Mouse (Mus musculus): ENCODE results near the gene Dcst1. TPM values are rescaled to one million over a fixed set of nuclear protein-coding genes. Genes with fewer than 3 reads are reported as not detected.

Dcst1 gene
- polyA plus RNA-seq, 1 experiment: 0.20 TPM

DNA sequence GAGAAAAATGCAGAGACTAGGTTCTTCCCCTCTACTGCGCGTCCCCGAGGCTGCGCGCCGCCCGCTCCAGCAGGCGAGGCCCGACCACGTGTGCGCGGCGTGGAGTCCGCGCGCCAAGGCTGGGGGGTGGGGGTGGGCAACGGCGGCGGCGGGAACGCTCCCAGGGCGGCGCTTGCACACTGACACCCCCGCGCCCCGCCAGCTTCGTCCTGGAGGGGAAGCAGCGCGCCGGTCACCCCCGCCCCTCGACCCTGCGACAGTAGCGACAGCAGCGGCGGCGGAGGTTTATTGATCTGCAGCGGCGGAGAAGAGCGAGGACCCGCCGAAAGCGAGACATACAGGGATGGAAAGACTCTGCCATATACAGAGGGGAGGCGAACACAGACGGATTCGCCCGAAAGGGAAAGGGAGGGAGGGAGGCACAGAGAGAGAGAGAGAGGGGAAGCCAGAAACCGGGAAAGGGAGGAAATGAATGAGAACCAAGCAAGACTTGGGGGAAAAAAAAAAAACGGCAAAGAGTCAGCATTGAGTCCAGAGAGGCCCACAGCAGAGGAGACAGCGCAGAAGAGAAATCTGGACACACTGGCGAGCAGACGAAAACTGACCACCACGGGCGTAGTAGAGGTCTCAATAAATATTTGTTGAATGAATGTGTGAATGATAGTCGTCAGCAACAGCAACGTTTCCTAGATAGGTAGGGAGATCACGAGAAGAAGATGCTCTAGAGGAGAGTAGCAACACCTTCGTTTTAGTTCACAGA lies 45.3 kb downstream of the Dcst1 start:
- Histone ChIP-seq H3K27me3 (ENCODE audit: control insufficient read depth, insufficient read depth, insufficient read length) (peaks cover 26% of the 10 kb centered on the region), H3ac (ENCODE audit: control insufficient read depth, insufficient read length, low read depth) (no peak overlapping the region), H3K4me3 (ENCODE audit: insufficient read depth, poor library complexity, severe bottlenecking) (no peak overlapping the region), H3K79me2 (ENCODE audit: control insufficient read depth, insufficient read depth) (no peaks in the 10 kb centered on the region), H3K79me3 (ENCODE audit: low read depth) (no peaks in the 10 kb centered on the region), H3K36me3 (ENCODE audit: control insufficient read depth, insufficient read depth) (no peaks in the 10 kb centered on the region)
- no peak for TF ChIP-seq CTCF (IDR thresholded peaks at IDR 0.05; ENCODE audit: control insufficient read depth, insufficient read depth, insufficient read length)
- TF ChIP-seq CEBPB (IDR thresholded peaks at IDR 0.05; ENCODE audit: low read depth): no peak
- TF ChIP-seq MYOD1 (IDR thresholded peaks at IDR 0.05; ENCODE audit: control insufficient read depth, insufficient read length, low read depth): no peak
- TF ChIP-seq MYOG (IDR thresholded peaks at IDR 0.05; ENCODE audit: control insufficient read depth, extremely low read depth, insufficient read length): no peak
- no peak for TF ChIP-seq FOSL1 (IDR thresholded peaks at IDR 0.05; ENCODE audit: insufficient read depth, low read length, poor library complexity, severe bottlenecking)
- no peak for TF ChIP-seq MAX (IDR thresholded peaks at IDR 0.05)

DNA sequence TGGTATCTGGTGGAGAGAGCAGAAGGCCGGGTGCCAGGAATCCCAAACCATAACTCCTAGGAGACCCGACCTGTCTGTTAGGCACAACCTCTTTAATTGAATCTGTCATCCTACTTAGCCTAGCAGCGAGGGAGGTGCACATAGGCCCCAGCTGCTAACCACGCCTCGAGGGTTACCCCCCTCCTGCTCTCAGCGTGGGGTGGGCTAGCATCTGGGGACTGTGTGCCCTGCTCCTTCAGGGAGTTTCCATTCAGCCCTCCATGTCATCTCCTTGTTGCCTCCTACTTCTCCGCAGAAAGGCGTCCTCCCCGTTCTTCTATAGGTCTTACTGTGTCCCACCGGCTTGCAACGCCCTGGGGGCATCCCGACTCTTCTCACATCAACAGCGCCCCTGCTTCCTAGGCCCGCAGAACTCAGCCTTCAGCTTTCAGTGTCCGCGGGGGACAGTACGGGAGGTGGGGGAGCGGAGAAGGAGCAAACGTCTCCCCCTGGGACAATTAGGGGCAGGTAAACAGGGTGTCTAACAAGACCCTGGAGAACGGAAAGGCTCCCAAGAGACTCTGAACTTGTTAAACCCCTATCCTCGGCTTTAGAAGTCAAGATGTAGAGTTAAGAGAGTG lies 46.0 kb downstream of the Dcst1 start:
- no peaks in the 10 kb centered on the region for H3K79me3 ChIP-seq (ENCODE audit: low read depth)
- no peaks in the 10 kb centered on the region for H3K79me2 ChIP-seq (ENCODE audit: control insufficient read depth, insufficient read depth)
- TF ChIP-seq USF1 (IDR thresholded peaks at IDR 0.05; ENCODE audit: low read depth) (no peak), FOSL1 (IDR thresholded peaks at IDR 0.05; ENCODE audit: insufficient read depth, low read length, poor library complexity, severe bottlenecking) (no peak), MAX (IDR thresholded peaks at IDR 0.05) (no peak)
- no peaks in the 10 kb centered on the region for H3K36me3 ChIP-seq (ENCODE audit: control insufficient read depth, insufficient read depth)
- peaks cover 26% of the 10 kb centered on the region for H3K27me3 ChIP-seq (ENCODE audit: control insufficient read depth, insufficient read depth, insufficient read length)
- no peak overlapping the region for H3K4me3 ChIP-seq (ENCODE audit: insufficient read depth, poor library complexity, severe bottlenecking)
- no peak overlapping the region for H3ac ChIP-seq (ENCODE audit: control insufficient read depth, insufficient read length, low read depth)

DNA sequence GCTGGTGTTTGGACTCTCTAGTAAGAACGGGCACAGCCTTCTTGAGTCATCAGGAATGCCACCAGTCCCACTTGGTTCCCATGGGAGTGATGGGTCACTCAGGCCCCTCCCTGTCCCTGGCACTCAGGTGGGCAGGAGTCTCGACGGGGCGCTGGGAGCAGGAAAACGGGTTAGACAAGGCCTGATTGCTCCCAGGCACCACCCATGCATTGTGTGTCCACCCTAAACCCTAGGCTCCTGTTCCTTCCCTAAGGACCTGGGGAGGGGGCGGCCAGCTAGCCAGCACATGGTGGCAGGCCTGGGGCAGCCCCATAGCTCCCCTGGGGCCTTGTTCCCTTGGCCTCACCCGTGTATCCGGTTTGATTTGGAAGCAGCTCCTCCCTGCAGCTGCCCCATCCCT lies 46.7 kb downstream of the Dcst1 start:
- no peaks in the 10 kb centered on the region for H3K79me3 ChIP-seq (ENCODE audit: low read depth)
- H3K4me3 ChIP-seq (ENCODE audit: insufficient read depth, poor library complexity, severe bottlenecking): no peak overlapping the region
- H3K36me3 ChIP-seq (ENCODE audit: control insufficient read depth, insufficient read depth): no peaks in the 10 kb centered on the region
- TF ChIP-seq CTCF (IDR thresholded peaks at IDR 0.05; ENCODE audit: control insufficient read depth, insufficient read depth, insufficient read length) (no peak), MYOG (IDR thresholded peaks at IDR 0.05; ENCODE audit: control insufficient read depth, extremely low read depth, insufficient read length) (no peak), MYOD1 (IDR thresholded peaks at IDR 0.05; ENCODE audit: control insufficient read depth, insufficient read length, low read depth) (no peak), USF1 (IDR thresholded peaks at IDR 0.05; ENCODE audit: low read depth) (no peak), MAX (IDR thresholded peaks at IDR 0.05) (no peak), CEBPB (IDR thresholded peaks at IDR 0.05; ENCODE audit: low read depth) (no peak), FOSL1 (IDR thresholded peaks at IDR 0.05; ENCODE audit: insufficient read depth, low read length, poor library complexity, severe bottlenecking) (no peak)
- H3K79me2 ChIP-seq (ENCODE audit: control insufficient read depth, insufficient read depth): no peaks in the 10 kb centered on the region
- H3ac ChIP-seq (ENCODE audit: control insufficient read depth, insufficient read length, low read depth): no peak overlapping the region
- H3K27me3 ChIP-seq (ENCODE audit: control insufficient read depth, insufficient read depth, insufficient read length): peaks cover 26% of the 10 kb centered on the region

DNA sequence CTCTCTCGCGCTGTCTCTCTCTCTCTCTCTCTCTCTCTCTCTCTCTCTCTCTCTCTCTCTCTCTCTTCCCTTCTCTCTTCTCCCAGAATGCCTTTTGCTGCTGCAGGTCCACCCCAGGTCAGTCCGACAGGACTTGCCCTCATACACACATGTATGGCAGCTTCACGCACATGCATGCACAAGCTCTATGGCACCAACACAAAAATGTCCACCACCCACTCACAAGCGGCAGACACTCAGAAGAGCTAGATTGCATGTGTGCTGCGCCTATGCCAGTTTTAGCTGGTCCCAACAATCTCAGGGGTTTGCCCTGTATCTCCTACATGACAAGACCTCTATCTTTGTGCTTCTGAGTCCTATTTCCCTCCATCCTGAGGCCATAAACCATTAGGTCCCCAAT lies 47.8 kb downstream of the Dcst1 start:
- no peak for TF ChIP-seq MAX (IDR thresholded peaks at IDR 0.05)
- TF ChIP-seq MYOG (IDR thresholded peaks at IDR 0.05; ENCODE audit: control insufficient read depth, extremely low read depth, insufficient read length): no peak
- no peak for TF ChIP-seq FOSL1 (IDR thresholded peaks at IDR 0.05; ENCODE audit: insufficient read depth, low read length, poor library complexity, severe bottlenecking)
- no peak for TF ChIP-seq CEBPB (IDR thresholded peaks at IDR 0.05; ENCODE audit: low read depth)
- TF ChIP-seq USF1 (IDR thresholded peaks at IDR 0.05; ENCODE audit: low read depth): no peak
- no peak for TF ChIP-seq MYOD1 (IDR thresholded peaks at IDR 0.05; ENCODE audit: control insufficient read depth, insufficient read length, low read depth)
- TF ChIP-seq CTCF (IDR thresholded peaks at IDR 0.05; ENCODE audit: control insufficient read depth, insufficient read depth, insufficient read length): no peak
- Histone ChIP-seq H3K4me3 (ENCODE audit: insufficient read depth, poor library complexity, severe bottlenecking) (no peak overlapping the region), H3K79me2 (ENCODE audit: control insufficient read depth, insufficient read depth) (no peaks in the 10 kb centered on the region), H3K79me3 (ENCODE audit: low read depth) (no peaks in the 10 kb centered on the region), H3ac (ENCODE audit: control insufficient read depth, insufficient read length, low read depth) (no peak overlapping the region), H3K36me3 (ENCODE audit: control insufficient read depth, insufficient read depth) (no peaks in the 10 kb centered on the region), H3K27me3 (ENCODE audit: control insufficient read depth, insufficient read depth, insufficient read length) (peaks cover 26% of the 10 kb centered on the region)

DNA sequence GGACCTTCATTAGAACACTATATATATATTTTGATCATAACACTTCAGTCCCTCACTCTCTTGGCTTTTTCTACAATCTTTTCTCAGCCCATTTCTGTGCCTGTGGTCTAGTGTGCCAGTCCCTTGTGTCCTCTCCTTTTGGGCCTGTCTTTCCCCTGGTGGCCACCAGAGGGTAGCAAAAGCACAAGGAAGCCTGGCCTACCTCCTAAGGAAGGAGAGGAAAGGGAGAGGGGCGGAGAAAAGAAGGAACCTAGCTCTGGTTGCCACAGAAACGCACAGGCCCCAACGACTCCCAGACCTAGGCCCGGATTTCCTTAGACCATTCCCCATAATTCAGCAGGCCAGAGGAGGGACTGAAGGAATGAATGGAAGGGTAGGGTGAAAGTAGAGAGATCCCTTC lies 48.2 kb downstream of the Dcst1 start:
- TF ChIP-seq MYOD1 (IDR thresholded peaks at IDR 0.05; ENCODE audit: control insufficient read depth, insufficient read length, low read depth) (no peak), CTCF (IDR thresholded peaks at IDR 0.05; ENCODE audit: control insufficient read depth, insufficient read depth, insufficient read length) (peak; percentile 76), MAX (IDR thresholded peaks at IDR 0.05) (peak; percentile 25), USF1 (IDR thresholded peaks at IDR 0.05; ENCODE audit: low read depth) (no peak), FOSL1 (IDR thresholded peaks at IDR 0.05; ENCODE audit: insufficient read depth, low read length, poor library complexity, severe bottlenecking) (no peak)
- Histone ChIP-seq H3K36me3 (ENCODE audit: control insufficient read depth, insufficient read depth) (no peaks in the 10 kb centered on the region), H3K79me2 (ENCODE audit: control insufficient read depth, insufficient read depth) (no peaks in the 10 kb centered on the region), H3K4me3 (ENCODE audit: insufficient read depth, poor library complexity, severe bottlenecking) (no peak overlapping the region), H3ac (ENCODE audit: control insufficient read depth, insufficient read length, low read depth) (no peak overlapping the region), H3K79me3 (ENCODE audit: low read depth) (no peaks in the 10 kb centered on the region), H3K27me3 (ENCODE audit: control insufficient read depth, insufficient read depth, insufficient read length) (peaks cover 24% of the 10 kb centered on the region)
